Mouse (Mus musculus): Measurements from ENCODE around the gene 1700113H08Rik.

1700113H08Rik gene

GRCm38 (mm10) chr10:87209466-87209865 is 151.6 kb downstream of the 1700113H08Rik start:
- no peak for DNase-seq (ENCODE audit: low spot score in 2 of 2)

GRCm38 (mm10) chr10:87211046-87211445 is 153.2 kb downstream of the 1700113H08Rik start:
- DNase-seq (ENCODE audit: low spot score in 2 of 2): no peak

- DNase-seq (ENCODE audit: low spot score in 2 of 2): no peak
These were observed 155.0 kb downstream of the 1700113H08Rik start for GRCm38 (mm10) chr10:87212854-87213253.

GRCm38 (mm10) chr10:87230071-87230910 is 172.4 kb downstream of the 1700113H08Rik start:
- no peak for DNase-seq (ENCODE audit: low spot score in 2 of 2)

GRCm38 (mm10) chr10:87239332-87240008 is 181.6 kb downstream of the 1700113H08Rik start:
- DNase-seq (ENCODE audit: low spot score in 2 of 2): no peak

GRCm38 (mm10) chr10:87271724-87272123 is 213.9 kb downstream of the 1700113H08Rik start:
- DNase-seq (ENCODE audit: low spot score in 2 of 2): no peak

GRCm38 (mm10) chr10:87272133-87272622 is 214.3 kb downstream of the 1700113H08Rik start:
- DNase-seq (ENCODE audit: low spot score in 2 of 2): no peak

GRCm38 (mm10) chr10:87275075-87275474 is 217.2 kb downstream of the 1700113H08Rik start:
- no peak for DNase-seq (ENCODE audit: low spot score in 2 of 2)
